Mouse (Mus musculus) 416B (cell line): ENCODE measurements around the gene Zg16.
A peak's percentile ranks its signal among the peaks of the same experiment; 100 is the strongest.

ENCODE experiments used
- DNase-seq: peaks from one replicate; pipeline ENCODE4 v3.0.0; 2011; ENCODE audit warnings: low read depth

Zg16 gene

DNA sequence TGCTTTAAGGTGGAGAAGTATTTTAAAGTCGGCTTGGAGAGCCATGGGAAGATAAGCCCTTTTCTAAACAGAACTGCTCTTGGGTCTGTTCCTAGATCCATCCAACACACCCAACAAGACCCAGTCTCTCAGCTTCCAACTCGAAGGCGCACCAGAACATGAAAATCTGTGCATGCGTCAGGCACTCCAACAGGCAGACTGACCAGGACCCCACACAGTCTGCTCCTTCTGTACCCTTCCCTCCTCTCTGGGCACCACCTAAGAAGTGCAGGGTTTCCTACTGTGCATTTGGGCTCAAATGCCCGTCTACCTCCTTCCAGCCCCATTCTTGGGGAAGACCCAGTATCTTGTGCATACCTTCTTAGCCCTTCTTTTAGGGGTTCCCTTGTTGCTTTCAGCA is 66.6 kb downstream of the Zg16 start:
- DNase-seq: no peak

DNA sequence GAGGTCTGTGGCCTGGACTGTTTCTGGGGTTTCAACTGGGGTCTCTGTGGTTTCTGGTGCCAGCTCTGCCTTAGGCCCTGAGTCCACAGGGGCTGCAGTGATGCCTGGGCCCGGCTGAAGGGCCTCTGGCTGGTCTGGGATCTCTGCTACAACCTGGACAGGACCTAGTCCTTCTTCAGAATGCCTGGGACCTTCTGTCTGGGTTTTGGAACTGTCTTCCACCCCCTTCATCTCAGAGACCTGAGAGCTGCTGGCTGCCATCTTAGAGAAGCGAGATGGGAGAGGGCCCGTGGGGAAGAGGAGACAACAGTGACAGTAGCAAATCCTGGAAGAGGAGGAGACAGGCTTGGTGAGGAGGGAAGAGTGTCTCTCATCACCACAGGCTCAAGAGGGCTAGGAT is 67.1 kb downstream of the Zg16 start:
- no peak for DNase-seq

- no peak for DNase-seq
These were observed 67.7 kb downstream of the Zg16 start for GRCm38 (mm10) chr7:127019306-127019960.

DNA sequence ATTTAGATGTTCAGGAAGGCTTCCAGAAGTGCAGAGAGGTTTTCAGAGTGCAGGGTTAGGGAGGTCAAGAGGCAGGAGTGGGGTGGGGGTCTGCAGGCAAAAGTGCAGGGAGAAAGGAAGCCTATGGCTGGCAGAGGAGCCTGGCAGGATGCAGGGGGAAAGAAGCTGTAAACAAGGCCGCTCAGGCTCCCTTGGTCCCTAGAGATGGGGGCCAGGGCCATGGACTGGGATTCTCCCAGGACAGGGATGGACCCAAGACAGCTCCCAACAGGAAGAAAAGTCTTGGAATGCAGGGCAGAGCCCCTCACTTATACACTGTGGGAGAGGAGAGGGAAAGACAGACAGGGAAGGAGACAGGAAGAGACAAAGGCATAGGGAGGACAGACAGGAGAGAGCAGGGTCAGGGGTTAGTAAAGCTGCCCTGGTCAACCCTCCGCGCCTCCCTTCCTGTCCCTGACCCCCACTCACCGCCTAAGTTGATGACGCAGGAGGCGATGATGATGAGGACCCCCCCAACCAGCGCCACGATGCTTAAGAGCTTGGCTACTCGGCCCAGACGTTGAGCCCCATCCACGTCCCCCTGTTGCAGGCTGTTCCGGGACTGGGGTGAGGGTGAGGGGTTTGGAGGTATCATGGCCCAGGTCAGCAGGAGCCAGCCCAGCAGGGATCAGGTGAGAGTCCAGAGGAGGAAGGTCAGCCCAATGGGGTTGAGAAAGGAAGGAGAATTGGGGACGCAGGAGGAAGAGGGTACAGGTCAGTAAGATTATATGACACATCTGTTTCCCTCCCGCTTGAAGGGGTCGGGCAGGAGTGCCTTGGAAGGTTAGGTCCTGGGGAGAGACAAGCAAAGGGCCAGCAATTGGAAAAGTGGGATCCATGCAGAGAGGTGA is 68.5 kb downstream of the Zg16 start:
- no peak for DNase-seq

DNA sequence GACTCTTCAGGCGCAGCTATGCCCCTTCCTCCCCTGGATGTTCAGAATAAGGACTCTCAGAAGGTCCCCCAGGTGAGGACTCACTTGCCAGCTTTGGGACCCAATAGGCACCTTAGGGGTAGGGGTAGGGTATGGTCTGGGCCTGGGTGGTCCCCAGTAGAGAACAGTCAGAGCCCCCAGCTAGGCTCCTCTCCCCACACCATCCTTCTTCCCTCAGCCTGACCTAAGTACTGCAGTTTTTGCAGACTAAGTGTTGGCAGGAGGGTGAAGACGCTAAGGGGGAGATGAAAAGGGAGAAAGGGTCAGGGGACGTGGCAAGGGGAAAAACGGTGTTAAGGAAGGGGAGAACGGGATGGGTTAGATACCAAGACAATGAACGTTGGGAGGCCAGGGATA is 69.2 kb downstream of the Zg16 start:
- DNase-seq: no peak

- peak; percentile 100 for DNase-seq
These were observed 69.9 kb downstream of the Zg16 start, which contains the start of gene Pagr1a for GRCm38 (mm10) chr7:127016971-127017949. TSS of gene Pagr1a (minus strand) at chr7:127017352.

- DNase-seq: no peak
These were observed 70.6 kb downstream of the Zg16 start for GRCm38 (mm10) chr7:127016486-127016938.

DNA sequence TGATC is 70.8 kb downstream of the Zg16 start, which contains the start of gene Pagr1b:
TSS of gene Pagr1b (minus strand) at position 4 of the 5 bp plus-strand sequence.
- no peak for DNase-seq

DNA sequence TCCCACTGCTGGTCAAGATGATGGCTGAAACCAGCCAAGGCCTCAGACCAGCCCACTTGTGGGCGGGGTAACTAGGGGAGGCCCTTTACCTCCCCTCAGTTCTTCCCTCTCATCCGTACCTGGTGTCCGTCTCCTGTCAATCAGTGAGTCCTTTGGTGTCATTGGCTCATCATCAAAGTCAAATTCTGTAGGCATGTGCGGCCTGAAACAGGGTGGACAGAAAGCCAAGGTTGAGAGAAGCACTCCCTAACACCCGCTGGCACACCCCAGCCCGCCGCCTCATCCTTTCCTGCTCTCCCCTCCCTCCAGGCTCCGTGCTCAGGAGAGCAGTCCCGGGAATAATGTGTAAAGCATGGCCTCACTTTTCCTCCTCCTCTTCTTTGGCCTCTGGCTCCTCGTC is 71.0 kb downstream of the Zg16 start:
- DNase-seq: peak; percentile 92

DNA sequence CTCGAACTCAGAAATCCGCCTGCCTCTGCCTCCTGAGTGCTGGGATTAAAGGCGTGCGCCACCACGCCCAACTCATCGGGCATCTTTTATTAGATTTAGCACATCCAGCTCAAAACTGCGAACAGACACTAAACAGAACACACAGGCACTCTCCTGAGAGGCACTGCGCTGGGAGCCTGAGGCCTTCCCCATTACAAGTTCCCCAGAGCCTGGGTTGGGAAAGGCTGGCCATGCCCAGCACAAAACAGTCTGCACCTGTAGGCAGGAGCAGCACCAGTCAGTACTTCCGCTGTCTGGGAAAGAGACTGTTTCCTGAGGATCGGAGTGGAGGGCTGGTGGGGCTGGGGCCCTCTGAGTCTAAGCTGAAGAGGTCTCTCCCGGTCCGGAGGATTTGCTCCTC is 72.1 kb downstream of the Zg16 start:
- no peak for DNase-seq

- DNase-seq: peak; percentile 79
These were observed 72.8 kb downstream of the Zg16 start, which contains the start of gene Mvp for GRCm38 (mm10) chr7:127014320-127014719. TSS of gene Mvp (minus strand) at chr7:127014621.

GRCm38 (mm10) chr7:127013385-127013784 is 73.7 kb downstream of the Zg16 start:
- no peak for DNase-seq

GRCm38 (mm10) chr7:127012845-127013244 is 74.3 kb downstream of the Zg16 start:
- no peak for DNase-seq

GRCm38 (mm10) chr7:127012374-127012773 is 74.8 kb downstream of the Zg16 start:
- no peak for DNase-seq

DNA sequence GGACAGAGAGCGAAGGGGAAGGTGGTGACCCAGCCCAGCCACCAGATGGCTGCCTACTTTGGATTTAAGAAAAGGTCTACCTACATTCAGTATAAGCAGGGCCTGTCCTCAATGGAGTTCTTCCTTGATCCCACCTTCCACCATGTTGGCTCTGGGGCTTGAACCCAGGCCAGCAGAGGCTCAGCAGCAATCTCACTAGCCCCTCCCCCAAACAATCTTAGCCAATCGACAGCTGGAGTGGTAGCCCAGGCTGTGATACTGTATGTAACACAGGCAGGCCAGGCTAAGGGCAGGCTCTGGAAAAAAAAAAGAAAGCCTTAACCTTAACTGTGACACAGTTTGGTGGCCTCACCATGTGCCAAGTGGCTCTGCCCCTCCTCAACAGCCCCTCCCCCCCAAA is 75.4 kb downstream of the Zg16 start:
- DNase-seq: no peak

DNA sequence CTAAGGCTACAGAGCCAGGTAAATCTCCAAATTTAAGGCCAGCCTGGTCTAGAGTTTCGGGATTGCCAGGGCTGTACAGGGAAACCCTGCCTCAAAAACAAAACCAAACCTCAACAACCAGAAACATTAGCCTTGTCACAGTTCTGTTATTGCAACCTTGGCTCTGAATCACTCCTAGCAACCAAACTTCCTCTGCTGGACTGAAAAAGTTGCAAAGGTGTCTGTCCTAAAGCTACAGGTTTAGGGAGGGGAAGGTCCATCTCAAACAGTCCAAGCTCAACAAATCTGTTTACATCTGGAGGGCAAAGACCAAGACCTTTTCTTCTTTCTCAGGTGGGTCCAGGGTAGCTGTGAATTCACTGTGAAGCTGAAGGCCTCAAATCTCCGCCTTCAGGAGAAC is 76.1 kb downstream of the Zg16 start:
- peak; percentile 32 for DNase-seq

- DNase-seq: no peak
These were observed 77.6 kb downstream of the Zg16 start for GRCm38 (mm10) chr7:127009307-127010085.

- peak; percentile 93 for DNase-seq
These were observed 78.7 kb downstream of the Zg16 start for GRCm38 (mm10) chr7:127008239-127009019.

DNA sequence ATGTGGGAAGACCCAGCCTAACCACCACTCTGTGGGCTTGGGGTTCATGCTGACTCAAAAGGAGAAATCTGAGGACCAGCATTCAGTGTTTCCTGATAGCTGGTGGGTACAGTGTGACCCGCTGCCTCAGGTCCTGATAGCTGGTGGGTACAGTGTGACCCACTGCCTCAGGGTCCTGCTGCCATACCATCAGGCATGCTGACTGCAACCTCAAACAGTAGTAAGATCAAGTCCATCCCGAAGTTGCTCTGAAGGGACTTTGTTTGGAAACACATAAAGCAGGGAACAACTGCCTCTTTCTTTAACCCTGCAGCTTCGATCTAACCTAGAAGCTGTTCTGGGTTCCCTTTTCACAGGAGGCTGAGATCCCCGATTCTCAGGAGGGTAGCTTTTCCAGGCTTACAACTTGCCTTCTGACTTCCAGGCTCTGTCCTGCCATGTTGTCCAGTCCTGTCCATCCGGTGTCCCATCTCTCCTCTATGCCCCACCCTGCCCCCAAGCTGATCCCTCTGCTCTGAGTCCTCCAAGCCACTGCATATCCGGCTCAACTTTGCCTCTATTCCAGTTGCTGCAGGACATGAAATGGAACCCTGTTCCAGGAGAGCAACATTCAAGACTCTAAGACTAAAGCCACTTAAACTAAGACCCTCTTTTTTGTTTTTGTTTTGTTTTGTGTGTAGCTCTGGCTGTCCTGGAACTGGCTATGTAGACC is 79.7 kb downstream of the Zg16 start:
- DNase-seq: no peak

GRCm38 (mm10) chr7:127004122-127004875 is 82.8 kb downstream of the Zg16 start:
- DNase-seq: no peak
